Mouse (Mus musculus) liver, postnatal 0 days (tissue): ENCODE results near the gene Nmnat2. TPM values are rescaled to one million over a fixed set of nuclear protein-coding genes. Genes with fewer than 3 reads are reported as not detected.

ENCODE experiments used
- ATAC-seq: fragments of 200-750 bp; cut with Nextera tagmentation; 2 replicates; pipeline ENCODE4 v1.8.0; 2017; ENCODE audit warnings: mild to moderate bottlenecking, moderate library complexity
- DNase-seq: peaks from one replicate; pipeline ENCODE4 v3.0.0-alpha.2; 2016
- H3K27ac ChIP-seq: fragments of 300-500 bp; sonication (generic); 2 replicates; pipeline ENCODE4 v1.5.1; 2014; ENCODE audit warnings: antibody characterized with exemption, moderate library complexity, mild to moderate bottlenecking, low read depth
- H3K27me3 ChIP-seq: fragments of 300-500 bp; sonication (generic); 2 replicates; pipeline ENCODE4 v1.6.1; 2014; ENCODE audit warnings: low read length, control low read depth, mixed read lengths; ENCODE audit not compliant: insufficient read depth
- H3K36me3 ChIP-seq: fragments of 300-500 bp; sonication (generic); replicated peaks from 2 replicates; pipeline ENCODE4 v1.6.1; 2014; ENCODE audit warnings: mild to moderate bottlenecking, control low read depth, low read length, moderate library complexity, mixed read lengths; ENCODE audit not compliant: insufficient read depth
- H3K4me1 ChIP-seq: fragments of 300-500 bp; sonication (generic); 2 replicates; pipeline ENCODE4 v1.6.1; 2014; ENCODE audit warnings: antibody characterized with exemption, mild to moderate bottlenecking, control low read depth; ENCODE audit not compliant: insufficient read depth
- H3K4me2 ChIP-seq: fragments of 300-500 bp; sonication (generic); 2 replicates; pipeline ENCODE4 v1.6.1; 2014; ENCODE audit warnings: low read depth, mild to moderate bottlenecking, low read length, moderate library complexity, mixed read lengths
- H3K4me3 ChIP-seq: fragments of 300-500 bp; sonication (generic); 2 replicates; pipeline ENCODE4 v1.5.1; 2014; ENCODE audit warnings: low read depth, low read length
- H3K9ac ChIP-seq: fragments of 300-500 bp; sonication (generic); replicated peaks from 2 replicates; pipeline ENCODE4 v1.6.1; 2014; ENCODE audit warnings: mild to moderate bottlenecking, moderate library complexity
- H3K9me3 ChIP-seq: fragments of 300-500 bp; sonication (generic); 2 replicates; pipeline ENCODE4 v1.6.1; 2016; ENCODE audit warnings: mild to moderate bottlenecking, control low read depth, low read length, mixed read lengths
- CTCF ChIP-seq: sonication (generic); IDR thresholded peaks from 2 replicates; pipeline ENCODE4 v1.5.1; 2016; ENCODE audit warnings: antibody characterized with exemption, low read depth
- EP300 ChIP-seq: IDR thresholded peaks from 2 replicates; pipeline ENCODE4 v1.6.1; 2016; ENCODE audit warnings: antibody characterized with exemption, low read depth, mild to moderate bottlenecking
- WGBS: fragments of 180-500 bp; shearing (Covaris S2); extraction: QIAGEN DNeasy Blood & Tissue Kit; methylation state at CpG from one replicate; pipeline ENCODE4 v1.1.7; 2014; ENCODE audit not compliant: insufficient replicate concordance; 5-methylcytosine and 5-hydroxymethylcytosine counted together
- polyA plus RNA-seq: library from polyadenylated mRNA; unstranded; fragments of >200 nt; fragmentation: Nextera tagmentation; extraction: Ambion mirVana; gene quantifications from 2 replicates; pipeline ENCODE4 v1.2.1, GENCODE M21; 2015

The Nmnat2 gene
- polyA plus RNA-seq, 1 experiment from 2014 or later: 0.09 TPM

DNA sequence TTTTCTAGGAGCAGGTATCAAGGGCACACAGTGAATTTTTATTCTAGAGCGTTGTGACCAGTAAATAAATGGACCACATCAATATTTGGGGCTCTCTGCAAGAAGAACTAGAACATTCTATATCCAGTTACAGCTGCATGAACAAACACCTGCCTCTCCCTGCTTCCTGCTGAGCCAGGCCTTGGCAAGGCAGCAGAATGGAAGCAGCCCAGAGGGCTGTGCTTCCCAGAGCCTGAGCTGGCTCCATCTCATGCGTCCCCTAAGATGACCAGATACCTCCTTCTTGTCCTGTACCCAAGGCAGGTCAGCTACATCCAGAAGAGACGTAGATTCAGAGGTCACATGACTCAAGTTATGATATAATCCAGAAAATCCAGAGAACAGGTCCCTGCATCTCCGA, 52.0 kb downstream of the Nmnat2 start:
- Histone ChIP-seq H3K27me3 (no peaks in the 10 kb centered on the region), H3K9me3 (no peaks in the 10 kb centered on the region), H3K9ac (no peak overlapping the region), H3K4me2 (no peak overlapping the region), H3K36me3 (no peaks in the 10 kb centered on the region), H3K27ac (no peak overlapping the region), H3K4me3 (no peak overlapping the region), H3K4me1 (peaks cover 2% of the 10 kb centered on the region; the same call in 1 of the 2 replicates)
- DNase-seq (no peak), ATAC-seq (no peak)
- WGBS: 75% methylated on average over 4 of the region's 4 CpGs
- TF ChIP-seq CTCF: no peak
- no peak for TF ChIP-seq EP300

DNA sequence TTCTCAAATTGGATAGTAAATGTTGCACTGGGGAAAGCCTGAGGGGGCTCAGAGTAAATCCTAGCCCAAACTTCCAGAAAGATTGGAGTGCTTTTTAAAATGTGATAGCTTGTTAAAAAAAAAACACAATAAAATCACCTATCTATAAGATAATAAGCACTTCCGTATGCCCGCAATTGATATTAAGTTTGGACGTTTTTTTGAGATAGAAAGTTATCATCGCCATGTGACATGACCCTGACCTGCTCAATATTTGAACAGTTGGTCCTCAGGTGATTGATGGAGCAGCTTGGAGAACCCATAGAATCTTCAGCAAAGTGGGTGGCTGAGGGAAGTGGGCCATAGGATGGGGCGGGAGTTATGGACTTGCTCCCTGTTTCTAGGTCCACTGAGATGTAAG, 52.5 kb downstream of the Nmnat2 start:
- Histone ChIP-seq H3K27me3 (no peaks in the 10 kb centered on the region), H3K4me1 (peaks cover 2% of the 10 kb centered on the region; the same call in 1 of the 2 replicates), H3K9ac (no peak overlapping the region), H3K9me3 (no peaks in the 10 kb centered on the region), H3K4me3 (no peak overlapping the region), H3K36me3 (no peaks in the 10 kb centered on the region), H3K27ac (no peak overlapping the region), H3K4me2 (no peak overlapping the region)
- no peak for ATAC-seq
- 75% methylated on average over 5 of the region's 5 CpGs for WGBS
- DNase-seq: no peak
- no peak for TF ChIP-seq CTCF
- TF ChIP-seq EP300: no peak

DNA sequence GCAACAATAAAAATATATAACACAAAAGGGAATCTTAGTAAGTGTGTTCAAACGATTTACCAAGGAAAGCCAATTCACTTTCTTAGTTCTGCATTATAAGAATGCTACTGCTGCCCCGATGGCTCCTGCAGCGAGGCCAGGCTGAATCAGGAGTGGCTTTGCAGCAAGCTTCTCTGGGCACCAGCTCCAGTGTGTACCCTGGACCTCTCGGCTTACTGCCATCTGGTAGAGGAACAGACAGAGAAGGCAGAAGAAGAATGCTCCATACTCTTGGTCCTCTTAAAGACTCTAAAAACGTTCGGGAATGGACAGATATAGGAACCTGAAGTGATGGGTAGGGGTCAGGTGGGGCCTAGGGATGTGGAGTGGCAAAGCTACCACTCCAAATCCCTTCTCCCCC, 53.0 kb downstream of the Nmnat2 start:
- H3K27me3 ChIP-seq: no peaks in the 10 kb centered on the region
- WGBS: 78% methylated on average over 6 of the region's 6 CpGs
- no peak overlapping the region for H3K9ac ChIP-seq
- H3K4me1 ChIP-seq: peaks cover 2% of the 10 kb centered on the region; the same call in 1 of the 2 replicates
- no peak overlapping the region for H3K27ac ChIP-seq
- no peak overlapping the region for H3K4me3 ChIP-seq
- H3K9me3 ChIP-seq: no peaks in the 10 kb centered on the region
- H3K4me2 ChIP-seq: no peak overlapping the region
- no peak for DNase-seq
- no peak for ATAC-seq
- TF ChIP-seq EP300 (no peak), CTCF (no peak)
- H3K36me3 ChIP-seq: no peaks in the 10 kb centered on the region

- Histone ChIP-seq H3K4me3 (no peak overlapping the region), H3K27me3 (no peaks in the 10 kb centered on the region), H3K27ac (no peak overlapping the region), H3K36me3 (no peaks in the 10 kb centered on the region), H3K9ac (no peak overlapping the region), H3K4me2 (no peak overlapping the region), H3K4me1 (peaks cover 2% of the 10 kb centered on the region; the same call in 1 of the 2 replicates), H3K9me3 (no peaks in the 10 kb centered on the region)
- TF ChIP-seq EP300: no peak
- TF ChIP-seq CTCF: no peak
- 70% methylated on average over 9 of the region's 9 CpGs for WGBS
- DNase-seq (no peak), ATAC-seq (no peak)
Observed at GRCm38 (mm10) chr1:153009338-153009737, 54.5 kb downstream of the Nmnat2 start.

GRCm38 (mm10) chr1:153010353-153011351, 55.9 kb downstream of the Nmnat2 start:
- WGBS: 62% methylated on average over 13 of the region's 13 CpGs
- ATAC-seq (no peak), DNase-seq (no peak)
- no peak overlapping the region for H3K4me3 ChIP-seq
- H3K27me3 ChIP-seq: no peaks in the 10 kb centered on the region
- no peaks in the 10 kb centered on the region for H3K9me3 ChIP-seq
- no peak overlapping the region for H3K27ac ChIP-seq
- TF ChIP-seq EP300: no peak
- TF ChIP-seq CTCF: no peak
- peaks cover 2% of the 10 kb centered on the region; the same call in 1 of the 2 replicates for H3K4me1 ChIP-seq
- no peak overlapping the region for H3K4me2 ChIP-seq
- H3K9ac ChIP-seq: no peak overlapping the region
- no peaks in the 10 kb centered on the region for H3K36me3 ChIP-seq

DNA sequence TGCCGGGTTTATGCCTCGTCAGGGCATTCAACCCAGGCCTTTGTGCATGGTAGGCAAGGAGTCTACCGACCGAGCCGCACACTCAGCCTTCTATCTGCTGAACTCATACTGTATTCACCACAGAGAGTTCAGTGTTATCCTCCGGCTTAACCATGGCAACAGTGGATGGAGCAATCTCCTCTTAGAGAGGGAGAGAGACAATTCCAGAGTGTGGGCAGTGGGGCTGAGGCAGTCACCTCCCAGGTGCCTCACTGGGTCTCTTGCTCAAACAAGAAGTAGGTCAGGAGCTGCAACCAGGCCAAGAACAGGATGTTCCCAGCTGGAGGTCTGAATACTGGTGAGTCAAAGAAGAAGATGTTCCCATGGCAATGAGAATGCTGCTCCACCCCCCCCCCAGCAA, 56.8 kb downstream of the Nmnat2 start:
- no peaks in the 10 kb centered on the region for H3K9me3 ChIP-seq
- no peaks in the 10 kb centered on the region for H3K27me3 ChIP-seq
- ATAC-seq (no peak), DNase-seq (no peak)
- no peak for TF ChIP-seq EP300
- TF ChIP-seq CTCF: no peak
- 85% methylated on average over 6 of the region's 6 CpGs for WGBS
- no peak overlapping the region for H3K9ac ChIP-seq
- no peak overlapping the region for H3K4me3 ChIP-seq
- no peak overlapping the region for H3K27ac ChIP-seq
- H3K36me3 ChIP-seq: no peaks in the 10 kb centered on the region
- no peak overlapping the region for H3K4me2 ChIP-seq
- peaks cover 2% of the 10 kb centered on the region; the same call in 1 of the 2 replicates for H3K4me1 ChIP-seq
